Mouse (Mus musculus) kidney, adult 2 months (tissue): ENCODE results near the gene Ccpg1. TPM values are rescaled to one million over a fixed set of nuclear protein-coding genes. Genes with fewer than 3 reads are reported as not detected.

Experiments used
- DNase-seq: peaks from one replicate; pipeline ENCODE4 v3.0.0; 2021
- H3K27ac ChIP-seq: fragments of 200-500 bp; 2 replicates; pipeline ENCODE4 v1.5.1; 2012; ENCODE audit warnings: low read depth, low read length, control low read depth, inconsistent platforms; ENCODE audit not compliant: insufficient read depth
- H3K27me3 ChIP-seq: fragments of 200-500 bp; replicated peaks from 2 replicates; pipeline ENCODE4 v1.6.1; 2012; ENCODE audit warnings: mild to moderate bottlenecking, moderate library complexity, low read length, inconsistent platforms; ENCODE audit not compliant: control insufficient read depth, insufficient read depth
- H3K36me3 ChIP-seq: fragments of 200-500 bp; 2 replicates; pipeline ENCODE4 v1.6.1; 2012; ENCODE audit warnings: mild to moderate bottlenecking, moderate library complexity, low read length, inconsistent platforms; ENCODE audit not compliant: control insufficient read depth, insufficient read depth
- H3K4me1 ChIP-seq: fragments of 200-500 bp; 2 replicates; pipeline ENCODE4 v1.6.1; 2011; ENCODE audit warnings: low read length; ENCODE audit not compliant: control insufficient read depth, insufficient read depth
- H3K4me3 ChIP-seq: fragments of 200-500 bp; 2 replicates; pipeline ENCODE4 v1.5.1; 2011; ENCODE audit warnings: mild to moderate bottlenecking, low read depth, low read length, control low read depth; ENCODE audit not compliant: insufficient read depth
- CTCF ChIP-seq: fragments of 200-500 bp; conservative IDR thresholded peaks from 2 replicates; pipeline ENCODE4 v1.5.1; 2011; ENCODE audit warnings: low read depth, mild to moderate bottlenecking, control low read depth, low read length, moderate library complexity, mixed read lengths; ENCODE audit not compliant: insufficient read depth, insufficient read length
- POLR2A ChIP-seq: fragments of 200-500 bp; IDR thresholded peaks from one replicate; pipeline ENCODE4 v1.6.1; 2011; ENCODE audit warnings: low read depth, low read length, control low read depth
- WGBS: fragments of 180-500 bp; shearing (Covaris S2); methylation state at CpG from one replicate; pipeline ENCODE4 v1.1.7; 2018; 5-methylcytosine and 5-hydroxymethylcytosine counted together
- polyA plus RNA-seq: library from polyadenylated mRNA; depleted of rRNA; stranded (reverse); fragments of >200 nt; gene quantifications from 2 replicates; pipeline ENCODE4 v1.2.3, GENCODE M21; 2012

Ccpg1 gene
- polyA plus RNA-seq, 1 experiment = 30.2 TPM

GRCm38 (mm10) chr9:73045711-73046110, 60.5 kb downstream of the Ccpg1 start:
- whole genome bisulfite sequencing = 79% methylated on average over 10 of the region's 10 CpGs
- no peak for TF ChIP-seq POLR2A
- TF ChIP-seq CTCF = no peak

GRCm38 (mm10) chr9:73047906-73048305, 62.7 kb downstream of the Ccpg1 start:
- TF ChIP-seq CTCF (no peak), POLR2A (no peak)
- H3K4me3 ChIP-seq = no peak overlapping the region
- 90% methylated on average over 2 of the region's 2 CpGs for WGBS

More at GRCm38 (mm10) chr9:73045711-73046110, 60.5 kb downstream of the Ccpg1 start:
- DNase-seq = no peak
- Histone ChIP-seq H3K4me1 (no peaks in the 10 kb centered on the region), H3K4me3 (no peak overlapping the region), H3K27me3 (no peaks in the 10 kb centered on the region), H3K36me3 (no peaks in the 10 kb centered on the region), H3K27ac (no peak overlapping the region)

GRCm38 (mm10) chr9:73048927-73049326, 63.7 kb downstream of the Ccpg1 start:
- Histone ChIP-seq H3K27me3 (no peaks in the 10 kb centered on the region), H3K36me3 (no peaks in the 10 kb centered on the region), H3K4me3 (no peak overlapping the region), H3K27ac (no peak overlapping the region), H3K4me1 (peaks cover under 1% of the 10 kb centered on the region; the same call in 1 of the 2 replicates)
- 59% methylated on average over 4 of the region's 4 CpGs for WGBS
- no peak for DNase-seq
- no peak for TF ChIP-seq CTCF
- TF ChIP-seq POLR2A = no peak

More at GRCm38 (mm10) chr9:73047906-73048305, 62.7 kb downstream of the Ccpg1 start:
- H3K27ac ChIP-seq = no peak overlapping the region
- H3K27me3 ChIP-seq = no peaks in the 10 kb centered on the region
- H3K4me1 ChIP-seq = no peaks in the 10 kb centered on the region
- no peak for DNase-seq
- H3K36me3 ChIP-seq = no peaks in the 10 kb centered on the region

- Histone ChIP-seq H3K4me3 (no peak overlapping the region), H3K27me3 (no peaks in the 10 kb centered on the region), H3K36me3 (no peaks in the 10 kb centered on the region), H3K27ac (no peak overlapping the region), H3K4me1 (peaks cover 2% of the 10 kb centered on the region; the same call in 1 of the 2 replicates)
- no peak for DNase-seq
- no peak for TF ChIP-seq CTCF
- TF ChIP-seq POLR2A = no peak
- WGBS = 68% methylated on average over 5 of the region's 5 CpGs
Measured at GRCm38 (mm10) chr9:73049833-73050232, 64.6 kb downstream of the Ccpg1 start.

- peaks cover 4% of the 10 kb centered on the region; the same call in 1 of the 2 replicates for H3K4me1 ChIP-seq
- H3K27ac ChIP-seq = no peak overlapping the region
- no peak overlapping the region for H3K4me3 ChIP-seq
- TF ChIP-seq CTCF (no peak), POLR2A (no peak)
- H3K36me3 ChIP-seq = no peaks in the 10 kb centered on the region
- WGBS = 54% methylated on average over 8 of the region's 8 CpGs
- H3K27me3 ChIP-seq = no peaks in the 10 kb centered on the region
- DNase-seq = no peak
Measured at GRCm38 (mm10) chr9:73050606-73051005, 65.4 kb downstream of the Ccpg1 start.

- 37% methylated on average over 10 of the region's 10 CpGs for WGBS
- no peaks in the 10 kb centered on the region for H3K27me3 ChIP-seq
- DNase-seq = peak; percentile 70
- H3K36me3 ChIP-seq = no peaks in the 10 kb centered on the region
- H3K4me3 ChIP-seq = no peak overlapping the region
- H3K4me1 ChIP-seq = peaks cover 7% of the 10 kb centered on the region; the same call in 1 of the 2 replicates
- TF ChIP-seq POLR2A (no peak), CTCF (no peak)
- peak overlapping the region; percentile 73 for H3K27ac ChIP-seq
Measured at GRCm38 (mm10) chr9:73055441-73055911, 70.2 kb downstream of the Ccpg1 start.

- TF ChIP-seq POLR2A = no peak
- no peak for TF ChIP-seq CTCF
- peaks cover 5% of the 10 kb centered on the region; the same call in 1 of the 2 replicates for H3K4me1 ChIP-seq
- H3K36me3 ChIP-seq = no peaks in the 10 kb centered on the region
- no peak for DNase-seq
- 93% methylated on average over 4 of the region's 4 CpGs for WGBS
- no peak overlapping the region for H3K4me3 ChIP-seq
- H3K27me3 ChIP-seq = no peaks in the 10 kb centered on the region
- H3K27ac ChIP-seq = no peak overlapping the region
Measured at GRCm38 (mm10) chr9:73059224-73059623, 74.0 kb downstream of the Ccpg1 start.
